Mouse (Mus musculus) olfactory bulb, adult 2 months (tissue): Measurements from ENCODE around the gene Dkkl1. TPM values are rescaled to one million over a fixed set of nuclear protein-coding genes. Genes with fewer than 3 reads are reported as not detected.

Experiments used
- H3K27ac ChIP-seq: fragments of 200-500 bp; 2 replicates; pipeline ENCODE4 v1.5.1; 2012; ENCODE audit warnings: low read depth, low read length; ENCODE audit not compliant: insufficient read depth
- H3K4me1 ChIP-seq: fragments of 200-500 bp; 2 replicates; pipeline ENCODE4 v1.6.1; 2012; ENCODE audit warnings: low read length; ENCODE audit not compliant: control insufficient read depth, insufficient read depth
- H3K4me3 ChIP-seq: fragments of 200-500 bp; 2 replicates; pipeline ENCODE4 v1.5.1; 2012; ENCODE audit warnings: mild to moderate bottlenecking, low read depth, low read length, moderate library complexity; ENCODE audit not compliant: insufficient read depth
- CTCF ChIP-seq: fragments of 200-500 bp; IDR thresholded peaks from 2 replicates; pipeline ENCODE4 v1.5.1; 2012; ENCODE audit warnings: low read depth, mild to moderate bottlenecking, low read length, moderate library complexity; ENCODE audit not compliant: insufficient read depth
- POLR2A ChIP-seq: fragments of 200-500 bp; IDR thresholded peaks from 2 replicates; pipeline ENCODE4 v1.6.1; 2012; ENCODE audit warnings: mild to moderate bottlenecking, low read depth, low read length, moderate library complexity; ENCODE audit not compliant: insufficient read depth
- WGBS: fragments of 180-500 bp; shearing (Covaris S2); methylation state at CpG from one replicate; pipeline ENCODE4 v1.1.7; 2018; 5-methylcytosine and 5-hydroxymethylcytosine counted together
- polyA plus RNA-seq: library from polyadenylated mRNA; stranded (reverse); fragments of >200 nt; gene quantifications from 2 replicates; pipeline ENCODE4 v1.2.4, GENCODE M21; 2012; ENCODE audit warnings: low replicate concordance; ENCODE audit not compliant: missing spikeins, insufficient read depth, insufficient read length

Gene Dkkl1
- polyA plus RNA-seq, 1 experiment = not detected

GRCm38 (mm10) chr7:45215673-45216441 is 3.9 kb upstream of the Dkkl1 start, which contains the start of gene Tead2:
Gene Tead2 (plus strand): TSS chr7:45215753.
- TF ChIP-seq POLR2A (no peak), CTCF (no peak)
- peaks cover 13% of the 10 kb centered on the region for H3K4me1 ChIP-seq
- 2% methylated on average over 55 of the region's 55 CpGs for WGBS
- no peak within 1 kb of the TSS for H3K27ac ChIP-seq
- H3K4me3 ChIP-seq = peak within 1 kb of the TSS; percentile 35

GRCm38 (mm10) chr7:45213708-45214107 is 1.8 kb upstream of the Dkkl1 start:
- peaks cover 13% of the 10 kb centered on the region for H3K4me1 ChIP-seq
- no peak for TF ChIP-seq POLR2A
- TF ChIP-seq CTCF = no peak
- 92% methylated on average over 5 of the region's 5 CpGs for WGBS
- no peak overlapping the region for H3K4me3 ChIP-seq
- H3K27ac ChIP-seq = no peak overlapping the region

GRCm38 (mm10) chr7:45212356-45212755 is 409 bp upstream of the Dkkl1 start:
- H3K4me1 ChIP-seq = peaks cover 13% of the 10 kb centered on the region
- no peak for TF ChIP-seq CTCF
- no peak for TF ChIP-seq POLR2A
- no peak overlapping the region for H3K27ac ChIP-seq
- H3K4me3 ChIP-seq = no peak overlapping the region
- 84% methylated on average over 7 of the region's 7 CpGs for WGBS

- Histone ChIP-seq H3K4me1 (peaks cover 7% of the 10 kb centered on the region; the same call in 1 of the 2 replicates), H3K4me3 (no peak overlapping the region), H3K27ac (no peak overlapping the region)
- WGBS = 79% methylated on average over 10 of the region's 10 CpGs
- TF ChIP-seq CTCF (no peak), POLR2A (no peak)
Observed at GRCm38 (mm10) chr7:45211070-45211469, 877 bp downstream of the Dkkl1 start.

GRCm38 (mm10) chr7:45208260-45208659 is 3.7 kb downstream of the Dkkl1 start:
- WGBS = 80% methylated on average over 6 of the region's 6 CpGs
- peaks cover 6% of the 10 kb centered on the region; the same call in 1 of the 2 replicates for H3K4me1 ChIP-seq

GRCm38 (mm10) chr7:45204380-45205143 is 7.4 kb downstream of the Dkkl1 start, which contains the start of gene Ccdc155:
Gene Ccdc155 (minus strand): TSS chr7:45204892.
- no peak within 1 kb of the TSS for H3K27ac ChIP-seq
- H3K4me3 ChIP-seq = peak within 1 kb of the TSS; percentile 46
- 0 out of 2 replicates have a peak, but pooled peaks cover 4% of the 10 kb centered on the region for H3K4me1 ChIP-seq
- WGBS = 7% methylated on average over 44 of the region's 44 CpGs
- TF ChIP-seq POLR2A (peak; percentile 54; the same call in 1 of the 2 replicates), CTCF (no peak)

More at GRCm38 (mm10) chr7:45208260-45208659, 3.7 kb downstream of the Dkkl1 start:
- Histone ChIP-seq H3K27ac (no peak overlapping the region), H3K4me3 (no peak overlapping the region)
- TF ChIP-seq CTCF (no peak), POLR2A (no peak)

- peaks cover 7% of the 10 kb centered on the region; the same call in 1 of the 2 replicates for H3K4me1 ChIP-seq
- H3K4me3 ChIP-seq = no peak overlapping the region
- TF ChIP-seq CTCF = no peak
- no peak for TF ChIP-seq POLR2A
- no peak overlapping the region for H3K27ac ChIP-seq
- 44% methylated on average over 10 of the region's 10 CpGs for WGBS
Observed at GRCm38 (mm10) chr7:45202654-45203053, 9.3 kb downstream of the Dkkl1 start.

- TF ChIP-seq POLR2A = no peak
- no peak for TF ChIP-seq CTCF
- Histone ChIP-seq H3K27ac (no peak overlapping the region), H3K4me1 (peaks cover 8% of the 10 kb centered on the region; the same call in 1 of the 2 replicates), H3K4me3 (no peak overlapping the region)
- WGBS = 72% methylated on average over 11 of the region's 11 CpGs
Observed at GRCm38 (mm10) chr7:45198961-45199360, 13.0 kb downstream of the Dkkl1 start.

- Histone ChIP-seq H3K27ac (no peak overlapping the region), H3K4me3 (no peak overlapping the region), H3K4me1 (peaks cover 8% of the 10 kb centered on the region; the same call in 1 of the 2 replicates)
- TF ChIP-seq CTCF (peak; percentile 51), POLR2A (no peak)
- WGBS = 27% methylated on average over 5 of the region's 5 CpGs
Observed at GRCm38 (mm10) chr7:45198435-45198834, 13.5 kb downstream of the Dkkl1 start.
